Mouse (Mus musculus): ENCODE measurements around the gene Abca9.

The Abca9 gene

GRCm38 (mm10) chr11:110167459-110168251 lies at the start of gene Abca9:
TSS of gene Abca9 (minus strand) at chr11:110168196.
- in situ Hi-C loops (cut with MboI, MseI) = no loop called here

DNA sequence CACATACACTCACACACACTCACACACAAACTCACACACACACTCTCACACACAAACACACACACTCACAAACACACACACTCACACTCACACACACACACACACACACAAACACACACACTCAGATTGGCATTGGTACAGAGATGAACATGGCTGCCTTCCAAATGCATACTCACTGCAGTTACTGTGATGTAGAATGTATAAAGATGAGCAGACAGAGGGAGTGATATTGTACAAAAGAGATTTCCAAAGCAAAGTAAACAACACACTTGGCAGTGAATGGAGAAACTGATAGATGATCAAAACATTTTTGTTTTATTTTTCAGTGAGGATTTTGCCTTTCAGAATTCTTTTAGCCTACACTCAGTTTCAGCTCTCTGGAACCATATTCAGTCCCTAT lies 49.1 kb upstream of the Abca9 start:
- in situ Hi-C loops (cut with MboI, MseI) = no loop called here

DNA sequence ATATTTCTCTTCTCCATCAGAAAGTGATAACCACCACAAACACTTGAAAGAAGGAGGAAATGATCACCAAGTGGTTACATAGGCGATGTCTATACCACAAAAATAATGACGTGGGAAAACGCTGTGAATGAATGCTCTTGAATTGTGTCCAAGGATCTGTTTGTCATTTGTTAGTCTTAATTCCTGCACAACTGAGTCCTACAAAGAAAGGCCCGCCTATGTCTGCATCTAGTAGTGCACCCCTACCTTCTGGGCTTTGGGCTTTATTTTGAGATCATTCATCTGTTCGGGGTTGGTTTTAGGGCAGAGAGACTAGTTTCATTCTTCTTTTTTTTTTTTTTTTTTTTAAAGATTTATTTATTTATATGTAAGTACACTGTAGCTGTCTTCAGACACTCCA lies 35.9 kb upstream of the Abca9 start:
- in situ Hi-C loops (cut with MboI, MseI) = no loop called here

DNA sequence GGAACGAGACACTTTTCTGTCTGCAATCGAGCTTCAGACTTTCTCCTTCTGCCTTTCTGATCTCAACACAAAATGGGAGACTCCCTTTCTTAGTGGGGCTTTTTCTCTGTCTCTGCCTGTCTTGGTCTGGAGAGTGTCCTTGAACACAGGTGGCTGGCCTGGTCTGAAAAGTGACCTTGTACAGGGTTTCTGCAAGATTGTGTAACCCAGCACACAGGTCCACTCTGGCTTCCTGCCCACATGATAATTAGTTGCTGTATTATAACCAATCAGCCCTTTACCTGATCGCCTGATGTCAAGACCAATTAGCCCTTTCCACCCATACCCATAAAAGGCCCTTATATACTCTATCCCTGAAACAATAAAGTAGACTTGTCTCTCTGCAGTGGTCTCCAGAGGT lies 30.9 kb upstream of the Abca9 start:
- in situ Hi-C loops (cut with MboI, MseI) = no loop called here

- in situ Hi-C loops (cut with MboI, MseI) = no loop called here
These were observed 28.7 kb upstream of the Abca9 start for GRCm38 (mm10) chr11:110196561-110197306.

GRCm38 (mm10) chr11:110195310-110195709 lies 27.3 kb upstream of the Abca9 start:
- in situ Hi-C loops (cut with MboI, MseI) = no loop called here

DNA sequence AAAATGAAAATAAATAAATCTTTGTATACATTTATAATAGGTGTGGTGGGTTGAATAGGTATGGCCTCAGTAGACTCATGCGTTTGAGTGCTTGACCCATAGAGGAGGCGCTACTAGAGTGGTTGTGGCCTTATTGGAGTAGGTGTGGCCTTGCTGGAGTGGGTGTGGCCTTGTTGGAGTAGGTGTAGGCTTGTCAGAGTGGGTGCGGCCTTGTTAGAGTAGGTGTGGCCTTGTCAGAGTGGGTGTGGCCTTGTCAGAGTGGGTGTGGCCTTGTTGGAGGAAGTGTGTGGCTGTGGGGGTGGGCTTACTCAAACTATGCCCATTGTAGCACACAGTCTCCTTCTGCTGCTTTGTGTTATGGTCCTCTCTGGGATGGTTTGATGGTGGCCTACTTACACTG lies 3.2 kb upstream of the Abca9 start:
- in situ Hi-C loops (cut with MboI, MseI) = no loop called here

GRCm38 (mm10) chr11:110165822-110166221 lies 2.2 kb downstream of the Abca9 start:
- in situ Hi-C loops (cut with MboI, MseI) = no loop called here

DNA sequence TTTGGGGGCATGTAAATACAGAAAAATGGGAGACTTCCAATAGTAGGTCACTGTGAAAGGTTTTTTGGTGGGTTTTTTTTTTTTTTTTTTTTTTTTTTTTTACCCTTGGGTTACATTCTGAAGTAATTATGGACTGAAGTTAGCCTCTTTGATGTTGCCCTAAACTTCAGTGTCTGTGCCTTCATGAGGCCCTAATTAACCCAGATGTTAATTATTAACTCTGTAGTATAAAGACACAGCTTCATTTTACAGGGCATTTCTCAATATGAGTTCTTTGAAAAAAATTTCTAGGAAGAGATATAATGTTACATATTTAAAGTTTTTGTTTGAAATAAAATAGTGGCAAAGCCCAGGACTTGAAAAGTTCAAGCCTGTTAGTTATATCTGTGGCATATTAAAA lies 2.6 kb downstream of the Abca9 start:
- in situ Hi-C loops (cut with MboI, MseI) = no loop called here

DNA sequence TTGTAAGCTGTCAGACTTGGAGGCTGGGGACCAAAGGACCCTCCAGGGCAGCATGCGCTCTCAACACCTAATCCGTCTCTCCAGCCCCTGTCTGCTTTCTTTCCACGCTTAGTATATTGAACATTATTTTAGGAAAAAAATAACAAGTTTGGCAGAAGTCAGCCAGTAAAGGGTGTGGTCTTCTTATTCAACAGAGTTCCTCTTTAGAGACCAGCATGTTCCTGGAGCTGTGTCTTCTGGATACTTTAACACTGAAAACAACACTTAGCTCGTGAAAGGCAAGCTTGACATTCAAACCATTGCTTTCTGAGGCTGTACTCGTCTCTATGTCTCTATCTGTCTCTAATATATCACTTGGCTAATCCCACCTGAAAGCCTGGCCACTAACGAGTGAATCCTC lies 10.9 kb downstream of the Abca9 start:
- in situ Hi-C loops (cut with MboI, MseI) = no loop called here

DNA sequence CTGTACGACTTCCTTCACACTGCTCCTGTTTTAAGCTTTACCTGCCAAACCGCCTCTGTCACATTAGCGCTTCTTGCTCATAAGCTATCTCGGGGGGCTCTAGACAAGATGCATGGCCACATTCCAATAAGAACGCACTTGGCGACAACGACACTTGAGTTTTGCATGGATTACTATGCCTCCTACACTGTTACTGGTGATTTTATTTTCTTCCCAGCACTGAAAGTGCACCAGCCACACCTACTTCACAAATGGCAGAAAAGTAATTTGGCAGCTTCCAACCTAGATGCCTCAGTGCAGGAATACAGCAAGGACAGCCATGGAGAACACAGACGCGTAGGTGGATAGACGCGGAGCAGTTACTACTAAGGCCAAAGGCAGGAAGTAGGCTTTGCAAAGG lies 12.0 kb downstream of the Abca9 start:
- in situ Hi-C loops (cut with MboI, MseI) = no loop called here

DNA sequence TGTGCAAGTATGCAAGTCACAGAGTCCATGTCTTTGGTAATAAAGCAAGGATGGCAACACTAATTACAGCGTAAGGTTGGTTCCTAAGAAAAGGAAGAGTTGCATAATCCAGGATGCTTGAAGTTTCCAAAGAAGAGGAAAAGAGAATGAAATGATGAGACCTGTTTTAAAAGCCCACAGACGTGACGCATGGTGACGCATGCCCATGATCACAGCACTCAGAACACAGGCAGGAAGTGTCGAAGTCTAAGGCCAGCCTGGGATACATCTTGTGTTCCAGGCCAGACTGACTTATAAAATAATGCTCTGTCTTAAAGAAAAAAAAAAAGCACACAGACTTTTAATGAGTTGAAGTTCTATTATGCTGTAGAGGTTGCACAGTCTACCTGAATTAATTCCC lies 20.4 kb downstream of the Abca9 start:
- in situ Hi-C loops (cut with MboI, MseI) = loop anchor here (10.0 kb wide), 1 partner anchor 1083 kb away; no protein-coding TSS in a partner anchor

GRCm38 (mm10) chr11:110145421-110145820 lies 22.6 kb downstream of the Abca9 start:
- in situ Hi-C loops (cut with MboI, MseI) = loop anchor here (10.0 kb wide), 1 partner anchor 1081 kb away; no protein-coding TSS in a partner anchor

- in situ Hi-C loops (cut with MboI, MseI) = no loop called here
These were observed 37.2 kb downstream of the Abca9 start for GRCm38 (mm10) chr11:110130760-110131159.

- in situ Hi-C loops (cut with MboI, MseI) = no loop called here
These were observed 56.9 kb downstream of the Abca9 start for GRCm38 (mm10) chr11:110111137-110111536.

GRCm38 (mm10) chr11:110101437-110101836 lies 66.6 kb downstream of the Abca9 start:
- in situ Hi-C loops (cut with MboI, MseI) = no loop called here

DNA sequence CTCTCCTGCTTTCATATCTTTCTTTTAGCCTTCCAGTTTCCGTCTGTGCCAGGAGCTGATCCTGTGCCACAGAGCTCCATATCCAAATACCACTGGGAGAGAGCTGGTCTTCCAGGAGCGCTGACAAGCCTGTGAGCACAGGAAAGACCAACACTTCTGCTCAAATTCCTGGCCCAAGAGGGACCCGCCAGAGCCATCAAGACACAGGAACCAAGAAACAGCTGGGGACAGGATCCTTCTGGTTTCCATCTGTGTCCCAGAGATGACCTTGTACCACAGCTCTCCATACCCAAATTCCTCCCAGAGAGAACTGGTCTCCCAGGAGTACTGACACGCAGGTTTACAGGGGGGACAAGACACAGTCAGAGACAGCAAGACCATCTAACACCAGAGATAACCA lies 69.1 kb downstream of the Abca9 start:
- in situ Hi-C loops (cut with MboI, MseI) = no loop called here

- in situ Hi-C loops (cut with MboI, MseI) = no loop called here
These were observed 70.5 kb downstream of the Abca9 start for GRCm38 (mm10) chr11:110097465-110097864.

DNA sequence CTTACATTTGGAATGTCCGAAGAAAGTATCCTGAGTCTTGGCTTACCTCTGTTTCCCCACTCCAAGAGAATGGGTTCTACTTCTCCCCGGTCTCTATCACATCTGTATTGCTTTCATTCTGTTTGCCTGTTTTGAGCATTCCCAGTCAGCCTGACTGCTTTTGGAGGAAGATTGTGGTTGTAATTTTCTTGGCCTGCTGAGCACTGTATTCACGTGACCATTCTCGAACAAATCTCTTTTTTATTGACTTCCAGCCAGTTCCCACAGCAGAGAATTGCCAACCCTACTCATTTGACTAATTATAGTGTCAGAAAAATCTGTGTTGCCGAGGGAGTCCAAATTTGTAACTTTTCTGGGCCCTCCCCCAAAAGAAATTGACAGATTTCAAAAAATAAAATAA lies 72.1 kb downstream of the Abca9 start, which contains the start of gene Abca8a:
Gene Abca8a (minus strand): TSS at position 121 of the 400 bp plus-strand sequence.
- in situ Hi-C loops (cut with MboI, MseI) = no loop called here

DNA sequence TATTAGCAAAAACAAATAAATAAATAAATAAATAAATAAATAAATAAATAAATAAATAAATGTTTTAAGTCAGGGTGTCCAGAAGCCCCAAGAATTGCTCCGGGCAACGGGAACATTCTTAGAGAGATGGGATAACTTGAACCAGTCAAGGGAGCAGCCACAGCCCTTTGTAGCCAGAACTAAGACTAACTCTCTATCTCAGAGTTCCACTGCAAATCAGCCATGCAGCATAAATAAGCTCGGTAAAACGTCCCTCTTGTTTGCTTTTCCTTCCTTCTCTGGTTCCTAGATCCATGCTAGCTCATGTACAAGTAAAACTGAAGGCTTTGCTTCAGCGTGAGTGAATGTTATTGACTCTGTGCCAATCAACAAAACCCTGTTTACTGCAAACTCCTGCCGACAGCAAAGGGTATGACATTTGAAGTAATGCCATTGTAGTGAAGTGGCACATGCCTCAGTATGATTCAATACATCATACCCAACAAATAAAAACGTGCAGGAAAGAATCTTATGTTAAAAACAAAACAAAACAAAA lies 73.1 kb downstream of the Abca9 start:
- in situ Hi-C loops (cut with MboI, MseI) = no loop called here

DNA sequence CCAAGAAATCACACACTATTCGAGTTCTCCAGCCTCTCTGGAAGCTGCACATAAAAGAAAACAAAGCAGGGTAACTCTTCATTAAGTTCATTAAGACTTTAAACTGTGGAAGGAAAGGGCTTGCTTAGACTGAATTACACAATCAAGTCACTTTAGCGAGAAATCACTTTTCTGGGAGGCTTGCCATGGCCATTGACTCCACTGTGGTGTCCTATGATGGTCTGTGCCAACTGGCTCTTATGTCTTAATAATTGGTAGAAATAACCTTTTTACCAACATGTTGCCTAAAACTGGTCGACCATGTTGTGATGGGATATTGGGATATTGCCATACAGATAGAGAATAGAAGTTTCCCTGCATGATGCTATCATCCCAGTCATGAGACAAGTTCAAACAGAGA lies 73.8 kb downstream of the Abca9 start:
- in situ Hi-C loops (cut with MboI, MseI) = no loop called here

DNA sequence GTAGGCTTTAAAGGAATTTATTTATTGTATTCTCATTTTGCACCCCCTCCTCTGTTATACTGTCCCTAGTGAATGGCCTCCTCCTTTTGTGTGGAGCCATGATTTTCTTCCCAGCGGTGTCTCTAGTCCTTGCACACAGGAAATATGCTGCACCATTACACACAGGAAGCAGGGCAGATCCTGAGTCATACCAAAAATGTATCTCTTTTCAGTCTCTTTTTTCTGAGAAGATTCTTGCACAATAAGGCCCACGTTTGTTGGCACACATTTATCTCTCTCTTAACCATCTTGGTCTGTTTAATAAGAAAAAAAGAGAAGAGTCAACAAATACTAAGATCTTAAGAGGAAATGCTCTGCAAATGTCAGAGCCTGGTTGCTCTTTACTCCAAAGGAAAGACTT lies 76.7 kb downstream of the Abca9 start:
- in situ Hi-C loops (cut with MboI, MseI) = no loop called here

GRCm38 (mm10) chr11:110072158-110072557 lies 95.8 kb downstream of the Abca9 start:
- in situ Hi-C loops (cut with MboI, MseI) = loop anchor here (10.0 to 25.0 kb wide), 2 partner anchors 1240 to 1763 kb away; no protein-coding TSS in a partner anchor

All from T-helper 2 cell (primary cell).